Mouse (Mus musculus) CH12.LX (cell line): ENCODE data around the gene Rpl35a. TPM values are rescaled to one million over a fixed set of nuclear protein-coding genes. Genes with fewer than 3 reads are reported as not detected.
A peak's percentile ranks its signal among the peaks of the same experiment; 100 is the strongest.

ENCODE experiments used
- DNase-seq: peaks from one replicate; pipeline ENCODE4 v3.0.0-alpha.2; 2013; ENCODE audit errors: extremely low read depth
- H3K27ac ChIP-seq: 2 replicates; pipeline ENCODE4 v1.5.1; 2012; ENCODE audit warnings: low read depth, mild to moderate bottlenecking, control low read depth, moderate library complexity; ENCODE audit not compliant: insufficient read depth
- H3K27me3 ChIP-seq: replicated peaks from 2 replicates; pipeline ENCODE3; 2012; ENCODE audit warnings: inconsistent platforms
- H3K36me3 ChIP-seq, 2 experiments: replicated peaks in 1 of 2; 2 replicates each; pipeline versions ENCODE3 to v1.6.1; 2012; ENCODE audit warnings: inconsistent platforms in 1 of 2, low read length in 1 of 2, mild to moderate bottlenecking in 1 of 2, mixed read lengths in 1 of 2, moderate library complexity in 1 of 2; ENCODE audit not compliant: control insufficient read depth in 1 of 2, insufficient read depth in 1 of 2
- H3K4me1 ChIP-seq, 2 experiments: 2 replicates each; pipeline ENCODE4 v1.6.1; 2012; ENCODE audit warnings: inconsistent platforms in 1 of 2, moderate library complexity in 1 of 2; ENCODE audit not compliant: insufficient read depth in 2 of 2, control insufficient read depth in 1 of 2
- H3K4me2 ChIP-seq: 2 replicates; pipeline ENCODE4 v1.6.1; 2012; ENCODE audit warnings: low read depth, mild to moderate bottlenecking, control low read depth; ENCODE audit not compliant: poor library complexity, insufficient read depth, severe bottlenecking
- H3K4me3 ChIP-seq, 3 experiments: fragments of 150-350 bp in 1 of 3; sonication (generic) in 1 of 3; replicated peaks in 1 of 3; 2 replicates each; pipeline versions ENCODE3 to v1.5.1; 2011 to 2012; ENCODE audit warnings: low read depth in 2 of 3, low read length in 2 of 3, mild to moderate bottlenecking in 2 of 3, moderate library complexity in 2 of 3, control low read depth in 1 of 3, improper control_type of control experiment in 1 of 3, inconsistent platforms in 1 of 3, mixed read lengths in 1 of 3; ENCODE audit not compliant: poor library complexity in 1 of 3
- H3K79me2 ChIP-seq: replicated peaks from 2 replicates; pipeline ENCODE4 v1.6.1; 2012; ENCODE audit warnings: mild to moderate bottlenecking, moderate library complexity; ENCODE audit not compliant: control insufficient read depth, poor library complexity, insufficient read depth, severe bottlenecking; ENCODE audit errors: extremely low read depth
- H3K9ac ChIP-seq: 2 replicates; pipeline ENCODE4 v1.6.1; 2012; ENCODE audit warnings: low read depth, mild to moderate bottlenecking, control low read depth, moderate library complexity; ENCODE audit not compliant: insufficient read depth
- H3K9me3 ChIP-seq: replicated peaks from 2 replicates; pipeline ENCODE3; 2012; ENCODE audit warnings: low read length, inconsistent platforms, mixed read lengths
- BHLHE40 ChIP-seq: IDR thresholded peaks from 2 replicates; pipeline ENCODE4 v1.6.1; 2011; ENCODE audit warnings: mild to moderate bottlenecking, low read depth, low read length, improper control_type of control experiment
- CTCF ChIP-seq, 2 experiments: IDR thresholded peaks in 1 of 2; conservative IDR thresholded peaks in 1 of 2; 2 replicates each; pipeline ENCODE4 v1.5.1; 2011 to 2012; ENCODE audit warnings: low read depth in 2 of 2, low read length in 2 of 2, improper control_type of control experiment in 1 of 2, inconsistent platforms in 1 of 2, mild to moderate bottlenecking in 1 of 2, moderate library complexity in 1 of 2
- E2F4 ChIP-seq: IDR thresholded peaks from 2 replicates; pipeline ENCODE4 v1.6.1; 2011; ENCODE audit warnings: low read depth, low read length, improper control_type of control experiment; ENCODE audit not compliant: insufficient replicate concordance
- ELF1 ChIP-seq: IDR thresholded peaks from 2 replicates; pipeline ENCODE4 v1.6.1; 2014; ENCODE audit warnings: low read depth, mild to moderate bottlenecking, inconsistent platforms, low read length, improper control_type of control experiment
- ETS1 ChIP-seq: conservative IDR thresholded peaks from 2 replicates; pipeline ENCODE4 v1.6.1; 2012; ENCODE audit warnings: low read depth, mild to moderate bottlenecking, inconsistent platforms, low read length, improper control_type of control experiment, moderate library complexity
- GABPA ChIP-seq: IDR thresholded peaks from 2 replicates; pipeline ENCODE4 v1.6.1; 2012; ENCODE audit warnings: low read depth, low read length, improper control_type of control experiment, inconsistent platforms; ENCODE audit not compliant: insufficient replicate concordance
- JUN ChIP-seq: IDR thresholded peaks from 2 replicates; pipeline ENCODE4 v1.6.1; 2011; ENCODE audit warnings: low read depth, mild to moderate bottlenecking, low read length, improper control_type of control experiment, moderate library complexity; ENCODE audit not compliant: insufficient read depth
- JUND ChIP-seq: conservative IDR thresholded peaks from 2 replicates; pipeline ENCODE4 v1.6.1; 2011; ENCODE audit warnings: low read depth, low read length, improper control_type of control experiment
- MAX ChIP-seq: IDR thresholded peaks from 2 replicates; pipeline ENCODE4 v1.6.1; 2011; ENCODE audit warnings: low read length, improper control_type of control experiment
- MEF2A ChIP-seq: IDR thresholded peaks from 2 replicates; pipeline ENCODE4 v1.6.1; 2014; ENCODE audit warnings: low read depth, mild to moderate bottlenecking, inconsistent platforms, low read length, improper control_type of control experiment, borderline replicate concordance
- MXI1 ChIP-seq: IDR thresholded peaks from 2 replicates; pipeline ENCODE4 v1.6.1; 2011; ENCODE audit warnings: mild to moderate bottlenecking, low read depth, low read length, improper control_type of control experiment
- MYC ChIP-seq: IDR thresholded peaks from 2 replicates; pipeline ENCODE4 v1.6.1; 2011; ENCODE audit warnings: low read depth, mild to moderate bottlenecking, improper control_type of control experiment, low read length
- NELFE ChIP-seq: IDR thresholded peaks from 2 replicates; pipeline ENCODE4 v1.6.1; 2011; ENCODE audit warnings: low read depth, low read length, improper control_type of control experiment
- POLR2A ChIP-seq: IDR thresholded peaks from 2 replicates; pipeline ENCODE4 v1.6.1; 2011; ENCODE audit warnings: low read depth, mild to moderate bottlenecking, improper control_type of control experiment, low read length
- RAD21 ChIP-seq: IDR thresholded peaks from 2 replicates; pipeline ENCODE4 v1.6.1; 2011; ENCODE audit warnings: low read depth, mild to moderate bottlenecking, low read length, improper control_type of control experiment, moderate library complexity
- RCOR1 ChIP-seq: conservative IDR thresholded peaks from 2 replicates; pipeline ENCODE4 v1.6.1; 2012; ENCODE audit warnings: low read depth, mild to moderate bottlenecking, inconsistent platforms, low read length, improper control_type of control experiment
- SIN3A ChIP-seq: IDR thresholded peaks from 2 replicates; pipeline ENCODE4 v1.6.1; 2012; ENCODE audit warnings: low read length, improper control_type of control experiment, inconsistent platforms
- SMC3 ChIP-seq: IDR thresholded peaks from 2 replicates; pipeline ENCODE4 v1.6.1; 2011; ENCODE audit warnings: low read depth, low read length, improper control_type of control experiment
- TBP ChIP-seq: conservative IDR thresholded peaks from 2 replicates; pipeline ENCODE4 v1.6.1; 2011; ENCODE audit warnings: low read depth, low read length, improper control_type of control experiment
- UBTF ChIP-seq: IDR thresholded peaks from 2 replicates; pipeline ENCODE4 v1.6.1; 2012; ENCODE audit warnings: low read depth, mild to moderate bottlenecking, inconsistent platforms, low read length, improper control_type of control experiment, moderate library complexity
- USF2 ChIP-seq: conservative IDR thresholded peaks from 2 replicates; pipeline ENCODE4 v1.6.1; 2011; ENCODE audit warnings: low read depth, low read length, improper control_type of control experiment
- ZKSCAN1 ChIP-seq: IDR thresholded peaks from 2 replicates; pipeline ENCODE4 v1.6.1; 2012; ENCODE audit warnings: low read depth, inconsistent platforms, low read length, improper control_type of control experiment, borderline replicate concordance
- ZMIZ1 ChIP-seq: IDR thresholded peaks from 2 replicates; pipeline ENCODE4 v1.6.1; 2012; ENCODE audit warnings: low read depth, mild to moderate bottlenecking, inconsistent platforms, low read length, improper control_type of control experiment
- ZNF384 ChIP-seq: IDR thresholded peaks from 2 replicates; pipeline ENCODE4 v1.6.1; 2012; ENCODE audit warnings: low read depth, low read length, improper control_type of control experiment, inconsistent platforms
- dilution Hi-C: fragments of 300-500 bp; cut with MboI; formaldehyde crosslinking; loops from 2 replicates; pipeline ENCODE4 v1.14.3; 2020; ENCODE audit warnings: low sequenced_read_pairs; ENCODE audit not compliant: extremely low pct_unique_long_range_greater_than_20kb, extremely low pct_ligation_motif_present
- in situ Hi-C: fragments of 300-500 bp; cut with MboI; formaldehyde crosslinking; loops from 3 replicates; pipeline ENCODE4 v1.14.3; 2019; ENCODE audit warnings: low sequenced_read_pairs, low pct_ligation_motif_present, low pct_unique_long_range_greater_than_20kb, mixed read lengths
- polyA plus RNA-seq: library from polyadenylated mRNA; unstranded; fragments of >175 nt; gene quantifications from 2 replicates; pipeline ENCODE4 v1.2.1, GENCODE M21; 2012; ENCODE audit warnings: low read depth; ENCODE audit not compliant: insufficient read length
- total RNA-seq, 2 experiments: library from RNA; depleted of rRNA; stranded (reverse); fragments of 300-350 nt in 1 of 2; fragments of >200 nt in 1 of 2; gene quantifications; 2 replicates each; pipeline ENCODE4 v1.2.3; 2012 to 2014

The Rpl35a gene
- total and polyA plus RNA-seq, 3 experiments, result 3,182 to 7,521 (median 3,875) TPM

DNA sequence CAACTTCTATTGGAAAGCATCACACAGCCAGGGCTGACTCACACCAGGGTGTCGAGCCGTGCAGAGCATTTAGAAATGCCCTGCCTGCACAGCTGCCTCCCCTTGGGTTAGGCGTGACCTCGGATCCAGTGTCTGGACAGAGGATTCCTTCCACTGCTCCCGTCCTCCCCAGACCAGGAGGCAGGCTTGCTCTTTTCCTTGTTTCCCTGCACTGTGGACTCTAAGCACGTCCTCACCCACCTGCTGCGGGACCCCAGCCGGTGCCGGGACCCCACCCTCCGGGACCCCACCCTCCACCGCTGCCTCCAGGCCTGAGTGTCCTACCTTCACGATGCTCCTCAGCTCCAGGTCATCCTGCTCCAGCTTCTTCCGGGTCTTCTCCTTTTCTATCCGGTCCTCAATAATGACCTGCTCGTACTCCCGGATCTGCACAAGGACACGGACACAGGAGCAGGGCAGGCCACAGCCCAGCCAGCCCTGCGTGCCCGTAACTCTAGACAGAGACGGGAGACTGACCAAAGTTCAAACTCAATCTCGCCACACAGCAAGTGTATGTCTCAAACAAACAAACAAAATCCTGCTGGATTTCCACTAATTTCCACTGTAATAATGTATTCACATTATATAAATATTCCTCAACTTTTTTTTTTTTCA, 37.0 kb upstream of the Rpl35a start:
- H3K27me3 ChIP-seq, result no peaks in the 10 kb centered on the region
- H3K4me1 ChIP-seq, result peaks cover 15 to 23% of the 10 kb centered on the region in 2 experiments
- no peaks in the 10 kb centered on the region for H3K9me3 ChIP-seq
- peaks cover 5 to 53% of the 10 kb centered on the region in 2 experiments for H3K36me3 ChIP-seq
- TF ChIP-seq JUN, result no peak
- no peaks in the 10 kb centered on the region for H3K79me2 ChIP-seq
- H3K4me2 ChIP-seq, result no peak overlapping the region
- no peak overlapping the region for H3K9ac ChIP-seq
- dilution Hi-C loops (no loop called here), in situ Hi-C loops (no loop called here)
- H3K27ac ChIP-seq, result no peak overlapping the region
- H3K4me3 ChIP-seq, result no peak overlapping the region
- DNase-seq, result no peak

DNA sequence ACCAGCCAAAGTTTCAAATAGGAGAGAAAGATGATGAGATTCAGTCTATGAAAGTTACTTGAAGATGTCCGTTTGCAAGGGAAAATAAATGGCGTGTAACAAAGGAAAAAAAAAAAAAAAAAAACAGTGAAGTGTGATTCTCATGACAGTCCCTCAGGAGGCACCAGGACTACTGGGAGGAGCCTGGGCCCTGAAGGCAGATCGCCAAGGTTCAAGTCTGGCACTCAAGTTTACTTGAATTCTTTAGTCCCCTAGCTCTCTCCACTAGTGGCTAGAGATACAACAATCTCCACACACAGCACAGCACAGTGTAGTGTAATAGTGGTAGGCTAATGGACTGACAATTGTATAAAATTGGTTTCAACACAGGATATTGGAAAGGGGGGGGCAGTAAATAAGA, 34.9 kb upstream of the Rpl35a start:
- H3K9me3 ChIP-seq, result no peaks in the 10 kb centered on the region
- no peak for TF ChIP-seq ZKSCAN1
- TF ChIP-seq GABPA, result no peak
- no peak for TF ChIP-seq MAX
- TF ChIP-seq UBTF, result no peak
- no peak for TF ChIP-seq ZMIZ1
- no peak for TF ChIP-seq ELF1
- TF ChIP-seq ZNF384, result no peak
- TF ChIP-seq RCOR1, result no peak
- TF ChIP-seq, all 38 proteins: peak for 0
- H3K4me2 ChIP-seq, result no peak overlapping the region
- no peaks in the 10 kb centered on the region for H3K27me3 ChIP-seq
- no peak overlapping the region for H3K27ac ChIP-seq
- peaks cover 18 to 26% of the 10 kb centered on the region in 2 experiments for H3K4me1 ChIP-seq
- no peak for DNase-seq
- no peaks in the 10 kb centered on the region for H3K79me2 ChIP-seq
- no peak overlapping the region for H3K4me3 ChIP-seq
- in situ Hi-C loops, result loop anchor here (5.0 kb wide), 2 partner anchors 131 to 209 kb away; partner anchors contain the start of gene Smbd1
- dilution Hi-C loops, result no loop called here
- no peak overlapping the region for H3K9ac ChIP-seq
- H3K36me3 ChIP-seq, result peaks cover 4 to 51% of the 10 kb centered on the region in 2 experiments

DNA sequence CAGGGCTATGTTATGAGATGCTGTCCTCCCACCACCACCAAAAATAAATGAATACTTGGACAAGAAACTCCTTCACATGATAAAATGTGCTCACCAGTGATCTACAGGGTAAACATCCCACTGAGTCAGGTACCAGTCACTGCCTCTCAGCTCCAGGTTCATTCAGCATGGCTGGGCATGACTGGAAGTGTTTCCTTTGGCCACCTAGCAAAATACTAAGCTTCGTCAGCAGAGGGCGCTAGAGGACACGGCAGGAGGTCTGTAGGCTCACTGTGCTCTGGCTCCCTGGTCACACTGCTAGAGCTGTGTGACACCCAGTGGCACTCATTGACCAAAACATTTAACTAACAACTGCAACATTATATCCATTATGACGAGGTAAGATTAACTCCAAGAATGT, 32.5 kb upstream of the Rpl35a start:
- Histone ChIP-seq H3K79me2 (no peaks in the 10 kb centered on the region), H3K9me3 (no peaks in the 10 kb centered on the region), H3K4me1 (peaks cover 3 to 8% of the 10 kb centered on the region in 2 experiments; a peak in 3 of 4 replicates), H3K4me3 (no peak overlapping the region), H3K9ac (no peak overlapping the region), H3K36me3 (peaks cover 0 to 44% of the 10 kb centered on the region in 2 experiments), H3K27me3 (no peaks in the 10 kb centered on the region), H3K27ac (no peak overlapping the region), H3K4me2 (no peak overlapping the region)
- in situ Hi-C loops, result loop anchor here (5.0 kb wide), 2 partner anchors 129 to 211 kb away; partner anchors contain the start of gene Smbd1
- dilution Hi-C loops, result no loop called here
- DNase-seq, result peak; percentile 94
- no peak for TF ChIP-seq RCOR1
- no peak for TF ChIP-seq USF2
- TF ChIP-seq MYC, result peak; percentile 78
- no peak for TF ChIP-seq ZMIZ1
- TF ChIP-seq POLR2A, result no peak
- no peak for TF ChIP-seq BHLHE40
- peak; percentile 97 for TF ChIP-seq RAD21
- peak; percentile 28; the same call in 1 of the 2 replicates for TF ChIP-seq ELF1
- TF ChIP-seq CTCF (conservative IDR thresholded peaks at IDR 0.05 in 1 of 2, IDR thresholded peaks at IDR 0.05 in 1 of 2; ENCODE audit: low read depth in 2 of 2, low read length in 2 of 2), result peak; percentile 99
- no peak for TF ChIP-seq E2F4
- no peak for TF ChIP-seq ETS1
- no peak for TF ChIP-seq GABPA
- TF ChIP-seq NELFE, result peak; percentile 71; the same call in 1 of the 2 replicates
- TF ChIP-seq JUN, result no peak
- TF ChIP-seq SMC3, result peak; percentile 96
- peak; percentile 29; the same call in 1 of the 2 replicates for TF ChIP-seq MEF2A
- TF ChIP-seq MXI1, result peak; percentile 65
- TF ChIP-seq SIN3A, result peak; percentile 2; the same call in 1 of the 2 replicates
- 0 out of 2 replicates have a peak, but pooled peaks have one; percentile 13 for TF ChIP-seq JUND
- no peak for TF ChIP-seq TBP
- TF ChIP-seq UBTF, result no peak
- TF ChIP-seq MAX, result no peak; the same call in 1 of the 2 replicates
